Mouse (Mus musculus) liver, postnatal 0 days (tissue): ENCODE measurements around the gene Abca8b. TPM values are rescaled to one million over a fixed set of nuclear protein-coding genes. Genes with fewer than 3 reads are reported as not detected.

Experiments used
- ATAC-seq: fragments of 200-750 bp; cut with Nextera tagmentation; 2 replicates; pipeline ENCODE4 v1.8.0; 2017; ENCODE audit warnings: mild to moderate bottlenecking, moderate library complexity
- DNase-seq: peaks from one replicate; pipeline ENCODE4 v3.0.0-alpha.2; 2016
- H3K27ac ChIP-seq: fragments of 300-500 bp; sonication (generic); 2 replicates; pipeline ENCODE4 v1.5.1; 2014; ENCODE audit warnings: antibody characterized with exemption, moderate library complexity, mild to moderate bottlenecking, low read depth
- H3K27me3 ChIP-seq: fragments of 300-500 bp; sonication (generic); 2 replicates; pipeline ENCODE4 v1.6.1; 2014; ENCODE audit warnings: low read length, control low read depth, mixed read lengths; ENCODE audit not compliant: insufficient read depth
- H3K36me3 ChIP-seq: fragments of 300-500 bp; sonication (generic); replicated peaks from 2 replicates; pipeline ENCODE4 v1.6.1; 2014; ENCODE audit warnings: mild to moderate bottlenecking, control low read depth, low read length, moderate library complexity, mixed read lengths; ENCODE audit not compliant: insufficient read depth
- H3K4me1 ChIP-seq: fragments of 300-500 bp; sonication (generic); 2 replicates; pipeline ENCODE4 v1.6.1; 2014; ENCODE audit warnings: antibody characterized with exemption, mild to moderate bottlenecking, control low read depth; ENCODE audit not compliant: insufficient read depth
- H3K4me2 ChIP-seq: fragments of 300-500 bp; sonication (generic); 2 replicates; pipeline ENCODE4 v1.6.1; 2014; ENCODE audit warnings: low read depth, mild to moderate bottlenecking, low read length, moderate library complexity, mixed read lengths
- H3K4me3 ChIP-seq: fragments of 300-500 bp; sonication (generic); 2 replicates; pipeline ENCODE4 v1.5.1; 2014; ENCODE audit warnings: low read depth, low read length
- H3K9ac ChIP-seq: fragments of 300-500 bp; sonication (generic); replicated peaks from 2 replicates; pipeline ENCODE4 v1.6.1; 2014; ENCODE audit warnings: mild to moderate bottlenecking, moderate library complexity
- H3K9me3 ChIP-seq: fragments of 300-500 bp; sonication (generic); 2 replicates; pipeline ENCODE4 v1.6.1; 2016; ENCODE audit warnings: mild to moderate bottlenecking, control low read depth, low read length, mixed read lengths
- CTCF ChIP-seq: sonication (generic); IDR thresholded peaks from 2 replicates; pipeline ENCODE4 v1.5.1; 2016; ENCODE audit warnings: antibody characterized with exemption, low read depth
- EP300 ChIP-seq: IDR thresholded peaks from 2 replicates; pipeline ENCODE4 v1.6.1; 2016; ENCODE audit warnings: antibody characterized with exemption, low read depth, mild to moderate bottlenecking
- WGBS: fragments of 180-500 bp; shearing (Covaris S2); extraction: QIAGEN DNeasy Blood & Tissue Kit; methylation state at CpG from one replicate; pipeline ENCODE4 v1.1.7; 2014; ENCODE audit not compliant: insufficient replicate concordance; 5-methylcytosine and 5-hydroxymethylcytosine counted together
- polyA plus RNA-seq: library from polyadenylated mRNA; unstranded; fragments of >200 nt; fragmentation: Nextera tagmentation; extraction: Ambion mirVana; gene quantifications from 2 replicates; pipeline ENCODE4 v1.2.1, GENCODE M21; 2015

Gene Abca8b
- 8.6 and 10.8 TPM in 2 replicates for polyA plus RNA-seq

DNA sequence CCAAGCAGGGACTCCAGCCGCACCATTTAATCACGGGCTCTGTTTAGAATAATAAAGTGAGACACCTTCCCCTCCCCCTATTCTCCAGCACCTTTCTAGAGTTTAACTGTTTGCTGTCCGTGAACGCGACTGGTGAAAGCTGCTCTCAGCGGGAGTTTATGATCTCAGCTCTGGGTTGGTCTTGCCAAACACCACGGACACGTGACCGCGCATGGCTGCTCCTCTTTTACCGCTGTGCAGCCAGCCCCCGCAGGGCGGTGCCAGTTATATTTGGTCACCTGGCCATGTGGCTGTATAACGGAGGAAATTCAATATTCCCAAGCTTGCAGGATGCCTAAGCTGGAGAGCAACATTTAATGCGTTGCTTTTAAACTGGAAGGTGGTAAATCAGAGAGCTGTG, at the start of gene Abca8b:
Abca8b (minus strand) TSS at position 222 of the 400 bp plus-strand sequence.
- Histone ChIP-seq H3K4me3 (peak within 1 kb of the TSS; percentile 43), H3K27me3 (no peaks in the 10 kb centered on the region), H3K4me1 (0 out of 2 replicates have a peak, but pooled peaks cover 5% of the 10 kb centered on the region), H3K36me3 (no peaks in the 10 kb centered on the region), H3K27ac (peak within 1 kb of the TSS; percentile 88), H3K9me3 (no peaks in the 10 kb centered on the region), H3K4me2 (peak within 1 kb of the TSS; percentile 69), H3K9ac (peak within 1 kb of the TSS; percentile 67)
- TF ChIP-seq EP300 (no peak), CTCF (no peak)
- 1% methylated on average over 15 of the region's 15 CpGs for WGBS
- DNase-seq (peak; percentile 84), ATAC-seq (peak; percentile 95)

DNA sequence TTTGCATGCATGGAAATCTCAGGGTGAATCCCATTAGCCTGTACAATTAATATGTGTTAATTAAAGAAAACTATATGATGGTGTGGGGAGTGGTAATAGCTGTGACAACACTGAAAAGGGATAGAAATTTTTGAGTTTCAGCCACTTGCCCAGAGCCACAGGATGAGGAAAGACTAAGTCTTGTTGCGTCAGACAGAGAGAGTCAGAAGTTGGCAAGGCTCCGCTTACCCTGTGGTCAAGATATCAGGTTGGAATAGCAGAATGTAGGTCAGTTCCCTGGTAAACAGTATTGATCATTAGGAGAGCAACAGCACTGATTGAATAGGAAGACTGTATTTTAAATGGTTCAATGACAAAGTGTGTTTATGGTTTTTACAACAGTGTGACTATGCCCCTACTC, 42.1 kb upstream of the Abca8b start:
- H3K4me3 ChIP-seq: no peak overlapping the region
- 64% methylated on average over 2 of the region's 2 CpGs for WGBS
- no peaks in the 10 kb centered on the region for H3K4me1 ChIP-seq
- H3K27me3 ChIP-seq: no peaks in the 10 kb centered on the region
- H3K9ac ChIP-seq: no peak overlapping the region
- no peak overlapping the region for H3K4me2 ChIP-seq
- H3K9me3 ChIP-seq: no peaks in the 10 kb centered on the region
- peak; percentile 97 for ATAC-seq
- peak overlapping the region; percentile 90 for H3K27ac ChIP-seq
- TF ChIP-seq CTCF (no peak), EP300 (peak; percentile 61)
- DNase-seq: peak; percentile 65
- H3K36me3 ChIP-seq: no peaks in the 10 kb centered on the region; the same call in 1 of the 2 replicates

DNA sequence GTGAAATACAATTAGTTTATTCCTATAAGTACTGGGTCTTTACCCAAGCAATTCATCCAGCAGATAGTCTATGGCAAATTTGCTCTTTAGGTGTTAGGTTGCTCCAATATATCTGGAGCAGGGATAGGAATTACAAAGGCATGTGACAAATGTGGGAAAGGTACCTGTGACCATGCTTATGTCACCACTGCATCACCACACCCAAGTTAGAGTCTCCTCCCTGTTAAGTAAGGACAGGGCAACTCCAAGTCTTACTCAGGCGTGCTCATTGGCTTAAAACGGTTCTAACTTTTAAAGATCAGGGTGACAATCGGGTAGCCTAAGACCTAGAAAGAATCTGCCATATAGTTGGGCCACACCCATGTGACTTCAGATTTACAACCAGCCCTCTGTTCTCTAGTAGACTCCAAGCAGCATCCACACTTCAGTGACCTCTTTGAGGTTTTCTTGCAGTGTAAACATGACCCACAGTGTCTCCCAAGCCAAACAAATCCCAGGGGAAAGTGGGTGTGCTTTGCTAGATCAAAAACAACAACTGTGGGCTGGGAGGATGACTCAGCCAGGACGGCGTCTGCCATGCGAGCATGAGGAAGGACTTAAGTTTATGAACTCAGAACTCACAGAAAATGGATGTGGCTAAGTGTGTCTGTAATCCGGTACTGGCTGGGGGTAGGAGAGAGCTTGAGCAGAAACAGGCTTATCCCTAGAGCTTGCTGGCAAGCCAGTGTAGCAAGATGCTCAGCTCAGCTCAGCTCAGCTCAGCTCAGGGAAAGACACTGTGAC, 33.5 kb upstream of the Abca8b start:
- no peak overlapping the region for H3K4me3 ChIP-seq
- peak; percentile 48 for DNase-seq
- no peaks in the 10 kb centered on the region for H3K27me3 ChIP-seq
- H3K27ac ChIP-seq: peak overlapping the region; percentile 85
- no peak overlapping the region; the same call in 1 of the 2 replicates for H3K9ac ChIP-seq
- no peak overlapping the region for H3K4me2 ChIP-seq
- H3K4me1 ChIP-seq: peaks cover 4% of the 10 kb centered on the region
- ATAC-seq: peak; percentile 91
- H3K36me3 ChIP-seq: peaks cover 7% of the 10 kb centered on the region
- WGBS: 29% methylated on average over 7 of the region's 7 CpGs
- 0 out of 2 replicates have a peak, but pooled peaks have one; percentile 55 for TF ChIP-seq EP300
- no peak for TF ChIP-seq CTCF
- no peaks in the 10 kb centered on the region for H3K9me3 ChIP-seq

DNA sequence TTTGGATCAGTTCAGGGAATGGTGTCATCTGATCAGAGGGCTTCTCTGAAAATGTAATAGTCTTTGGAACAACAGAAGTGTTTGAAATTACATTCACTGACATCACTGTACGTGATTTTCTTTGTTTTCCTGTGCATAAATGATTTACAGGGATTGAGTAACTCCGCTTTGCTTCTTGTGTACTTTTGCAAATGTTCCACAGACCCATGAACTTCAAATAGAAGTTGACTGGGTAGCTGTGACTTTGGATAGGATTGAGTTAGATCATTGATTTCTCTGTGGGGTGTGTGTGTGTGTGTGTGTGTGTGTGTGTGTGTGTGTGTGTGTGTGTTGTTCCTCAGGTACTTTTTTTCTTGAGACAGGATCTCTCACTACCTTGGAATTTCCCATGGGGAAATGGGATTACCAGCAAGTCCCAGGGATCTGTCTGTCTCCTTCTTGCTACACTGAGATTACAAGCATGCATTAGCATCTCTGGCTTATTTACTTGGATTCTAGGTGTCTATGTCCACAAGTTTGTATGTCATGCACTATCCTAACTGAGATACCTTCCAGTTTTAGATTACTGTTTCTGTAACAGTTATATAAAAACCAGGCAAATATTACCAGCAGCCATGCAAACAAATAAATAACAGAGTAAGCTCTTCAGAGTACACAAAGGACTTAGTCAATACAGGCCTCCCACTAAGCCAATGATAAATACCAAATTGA, 15.3 kb upstream of the Abca8b start:
- no peak overlapping the region for H3K4me2 ChIP-seq
- no peak overlapping the region for H3K9ac ChIP-seq
- no peaks in the 10 kb centered on the region for H3K27me3 ChIP-seq
- no peaks in the 10 kb centered on the region for H3K4me1 ChIP-seq
- H3K27ac ChIP-seq: peak overlapping the region; percentile 84
- WGBS: 50% methylated on average over 2 of the region's 2 CpGs
- H3K36me3 ChIP-seq: no peaks in the 10 kb centered on the region
- no peak overlapping the region for H3K4me3 ChIP-seq
- TF ChIP-seq CTCF (no peak), EP300 (peak; percentile 77)
- DNase-seq: peak; percentile 40
- no peaks in the 10 kb centered on the region for H3K9me3 ChIP-seq
- ATAC-seq: peak; percentile 98

DNA sequence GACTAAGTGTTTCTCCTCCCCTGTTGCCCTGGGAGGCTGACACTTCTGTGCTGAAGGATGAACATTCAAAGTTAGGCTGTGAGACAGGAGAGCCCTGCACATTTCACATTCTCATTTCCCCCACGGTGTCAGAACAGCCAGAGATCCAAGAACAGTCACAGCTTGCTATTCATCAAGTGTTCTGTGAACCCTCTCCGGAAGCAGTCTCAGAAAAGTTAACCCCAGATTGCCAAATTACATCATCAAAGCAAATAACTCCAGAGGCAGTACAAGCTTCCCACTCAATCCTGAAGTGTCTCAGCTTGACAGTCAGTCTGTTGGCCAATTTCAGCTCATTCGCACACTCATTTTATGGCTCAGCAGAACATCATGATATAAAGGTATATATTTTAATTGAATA, 632 bp downstream of the Abca8b start:
- H3K4me1 ChIP-seq: 0 out of 2 replicates have a peak, but pooled peaks cover 5% of the 10 kb centered on the region
- H3K4me2 ChIP-seq: peak overlapping the region; percentile 69
- TF ChIP-seq CTCF (no peak), EP300 (no peak)
- no peaks in the 10 kb centered on the region for H3K9me3 ChIP-seq
- DNase-seq: no peak
- WGBS: 3% methylated on average over 3 of the region's 3 CpGs
- peak overlapping the region; percentile 43 for H3K4me3 ChIP-seq
- peak; percentile 64 for ATAC-seq
- no peaks in the 10 kb centered on the region for H3K36me3 ChIP-seq
- peak overlapping the region; percentile 88 for H3K27ac ChIP-seq
- peak overlapping the region; percentile 67 for H3K9ac ChIP-seq
- no peaks in the 10 kb centered on the region for H3K27me3 ChIP-seq

DNA sequence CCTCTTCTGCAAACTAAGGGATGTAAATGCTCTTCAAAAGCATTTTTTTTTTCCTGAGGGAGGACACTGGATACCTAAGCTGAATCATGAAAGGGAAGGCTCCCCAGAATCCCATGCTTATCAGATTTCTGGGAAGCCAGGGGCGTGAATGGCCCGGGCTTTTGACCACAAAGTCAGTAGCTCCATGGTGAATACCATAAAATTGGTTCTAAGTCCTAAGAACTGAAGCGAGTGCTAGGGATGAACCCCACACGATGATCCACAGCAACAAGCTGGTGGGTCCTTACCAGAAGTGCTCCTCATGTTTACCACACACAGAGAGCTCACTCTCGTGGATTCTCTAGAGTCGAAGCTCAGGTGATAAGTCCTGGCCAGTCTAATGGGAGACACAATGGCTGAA, 1.6 kb downstream of the Abca8b start:
- no peak for DNase-seq
- Histone ChIP-seq H3K27ac (peak overlapping the region; percentile 88), H3K27me3 (no peaks in the 10 kb centered on the region), H3K4me3 (peak overlapping the region; percentile 43), H3K36me3 (no peaks in the 10 kb centered on the region), H3K4me1 (0 out of 2 replicates have a peak, but pooled peaks cover 5% of the 10 kb centered on the region), H3K9me3 (no peaks in the 10 kb centered on the region), H3K9ac (peak overlapping the region; percentile 67), H3K4me2 (peak overlapping the region; percentile 69)
- 29% methylated on average over 6 of the region's 6 CpGs for WGBS
- TF ChIP-seq CTCF (no peak), EP300 (no peak)
- no peak for ATAC-seq
